Mouse (Mus musculus) heart, adult 2 months (tissue): ENCODE data around the gene Lrrc61. TPM values are rescaled to one million over a fixed set of nuclear protein-coding genes. Genes with fewer than 3 reads are reported as not detected.

ENCODE experiments used
- DNase-seq, 2 experiments: peaks; one replicate each; pipeline ENCODE4 v3.0.0; 2021
- H3K27ac ChIP-seq: fragments of 200-600 bp; 2 replicates; pipeline ENCODE4 v1.8.1; 2022
- H3K27me3 ChIP-seq: fragments of 200-500 bp; 2 replicates; pipeline ENCODE4 v1.6.1; 2012; ENCODE audit warnings: mild to moderate bottlenecking, low read length, inconsistent platforms, mixed read lengths; ENCODE audit not compliant: control insufficient read depth, insufficient read depth
- H3K36me3 ChIP-seq: fragments of 200-500 bp; 2 replicates; pipeline ENCODE4 v1.6.1; 2012; ENCODE audit warnings: low read length, inconsistent platforms; ENCODE audit not compliant: control insufficient read depth, insufficient read depth
- H3K4me1 ChIP-seq: fragments of 200-500 bp; 2 replicates; pipeline ENCODE4 v1.6.1; 2011; ENCODE audit warnings: low read length; ENCODE audit not compliant: control insufficient read depth, insufficient read depth
- H3K4me3 ChIP-seq: fragments of 200-600 bp; 2 replicates; pipeline ENCODE4 v1.8.1; 2022
- H3K79me2 ChIP-seq: fragments of 200-500 bp; replicated peaks from 2 replicates; pipeline ENCODE4 v1.6.1; 2012; ENCODE audit warnings: mild to moderate bottlenecking, inconsistent platforms, low read length, moderate library complexity, mixed read lengths; ENCODE audit not compliant: control insufficient read depth, insufficient read depth
- H3K9ac ChIP-seq: fragments of 200-500 bp; 2 replicates; pipeline ENCODE4 v1.6.1; 2012; ENCODE audit warnings: low read depth, mild to moderate bottlenecking, control low read depth, inconsistent platforms, low read length, mixed read lengths
- CTCF ChIP-seq: fragments of 200-600 bp; IDR thresholded peaks from 2 replicates; pipeline ENCODE4 v1.8.1; 2022; ENCODE audit warnings: antibody characterized with exemption, mild to moderate bottlenecking, moderate library complexity
- EP300 ChIP-seq: fragments of 200-500 bp; IDR thresholded peaks from 2 replicates; pipeline ENCODE4 v1.6.1; 2011; ENCODE audit warnings: low read depth, low read length, control low read depth; ENCODE audit not compliant: insufficient read depth
- POLR2A ChIP-seq: fragments of 200-500 bp; IDR thresholded peaks from 2 replicates; pipeline ENCODE4 v1.6.1; 2011; ENCODE audit warnings: mild to moderate bottlenecking, low read depth, low read length, control low read depth; ENCODE audit not compliant: insufficient read depth
- WGBS: fragments of 180-500 bp; shearing (Covaris S2); methylation state at CpG from one replicate; pipeline ENCODE4 v1.1.7; 2018; 5-methylcytosine and 5-hydroxymethylcytosine counted together
- intact Hi-C: fragments of 180-260 bp; cut with DNase I; formaldehyde crosslinking; loops from one replicate; pipeline ENCODE4 v1.15.1; 2025
- polyA plus RNA-seq: library from polyadenylated mRNA; depleted of rRNA; stranded (reverse); fragments of >200 nt; gene quantifications from 2 replicates; pipeline ENCODE4 v1.2.3, GENCODE M21; 2012; rRNA removed
- total RNA-seq, 2 experiments: library from RNA; stranded (reverse); gene quantifications; 2 replicates each; pipeline ENCODE4 v1.2.3; 2021

The Lrrc61 gene
- total and polyA plus RNA-seq, 3 experiments, result 13.9 to 16.6 (median 14.9) TPM

- Histone ChIP-seq H3K36me3 (no peaks in the 10 kb centered on the region), H3K4me1 (no peaks in the 10 kb centered on the region; the same call in 1 of the 2 replicates), H3K4me3 (no peak overlapping the region), H3K27me3 (no peaks in the 10 kb centered on the region), H3K79me2 (no peaks in the 10 kb centered on the region), H3K9ac (no peak overlapping the region), H3K27ac (no peak overlapping the region)
- TF ChIP-seq CTCF (no peak), POLR2A (no peak), EP300 (no peak)
- no peak for DNase-seq
- 92% methylated on average over 2 of the region's 2 CpGs for WGBS
- intact Hi-C loops, result no loop called here
Measured at GRCm38 (mm10) chr6:48608124-48608523, 53.5 kb downstream of the Lrrc61 start.

- Histone ChIP-seq H3K9ac (no peak overlapping the region), H3K4me3 (no peak overlapping the region), H3K27me3 (no peaks in the 10 kb centered on the region), H3K4me1 (no peaks in the 10 kb centered on the region; the same call in 1 of the 2 replicates), H3K36me3 (no peaks in the 10 kb centered on the region), H3K79me2 (no peaks in the 10 kb centered on the region), H3K27ac (no peak overlapping the region)
- TF ChIP-seq CTCF (no peak), POLR2A (no peak), EP300 (no peak)
- no peak for DNase-seq
- intact Hi-C loops, result no loop called here
- WGBS, result 65% methylated on average over 7 of the region's 7 CpGs
Measured at GRCm38 (mm10) chr6:48609512-48609911, 54.9 kb downstream of the Lrrc61 start.

GRCm38 (mm10) chr6:48610657-48611056 is 56.1 kb downstream of the Lrrc61 start:
- no peak for TF ChIP-seq EP300
- no peak for TF ChIP-seq POLR2A
- no peak for TF ChIP-seq CTCF
- Histone ChIP-seq H3K4me3 (no peak overlapping the region), H3K27ac (no peak overlapping the region), H3K9ac (no peak overlapping the region), H3K79me2 (no peaks in the 10 kb centered on the region), H3K36me3 (no peaks in the 10 kb centered on the region), H3K4me1 (no peaks in the 10 kb centered on the region; the same call in 1 of the 2 replicates), H3K27me3 (no peaks in the 10 kb centered on the region)
- DNase-seq, result no peak
- intact Hi-C loops, result no loop called here
- WGBS, result 82% methylated on average over 3 of the region's 3 CpGs

GRCm38 (mm10) chr6:48613464-48613863 is 58.9 kb downstream of the Lrrc61 start:
- no peak overlapping the region for H3K4me3 ChIP-seq
- H3K4me1 ChIP-seq, result no peaks in the 10 kb centered on the region
- H3K27me3 ChIP-seq, result no peaks in the 10 kb centered on the region
- no peak for DNase-seq
- intact Hi-C loops, result no loop called here
- TF ChIP-seq POLR2A, result no peak
- no peak for TF ChIP-seq CTCF
- TF ChIP-seq EP300, result no peak
- 84% methylated on average over 4 of the region's 4 CpGs for WGBS
- H3K27ac ChIP-seq, result no peak overlapping the region
- H3K9ac ChIP-seq, result no peak overlapping the region
- no peaks in the 10 kb centered on the region for H3K36me3 ChIP-seq
- no peaks in the 10 kb centered on the region for H3K79me2 ChIP-seq

- TF ChIP-seq CTCF, result no peak
- TF ChIP-seq POLR2A, result no peak
- no peak for TF ChIP-seq EP300
- intact Hi-C loops, result no loop called here
- Histone ChIP-seq H3K9ac (no peak overlapping the region), H3K27ac (no peak overlapping the region), H3K79me2 (no peaks in the 10 kb centered on the region), H3K4me3 (no peak overlapping the region), H3K4me1 (no peaks in the 10 kb centered on the region), H3K36me3 (no peaks in the 10 kb centered on the region), H3K27me3 (no peaks in the 10 kb centered on the region)
- 89% methylated on average over 5 of the region's 5 CpGs for WGBS
- DNase-seq, result no peak
Measured at GRCm38 (mm10) chr6:48614756-48615155, 60.2 kb downstream of the Lrrc61 start.

- DNase-seq, result no peak
- intact Hi-C loops, result no loop called here
Measured at GRCm38 (mm10) chr6:48620031-48620430, 65.4 kb downstream of the Lrrc61 start.

More at GRCm38 (mm10) chr6:48620031-48620430, 65.4 kb downstream of the Lrrc61 start:
- WGBS, result 92% methylated on average over 30 of the region's 30 CpGs
- no peaks in the 10 kb centered on the region for H3K79me2 ChIP-seq
- TF ChIP-seq POLR2A (no peak), CTCF (no peak), EP300 (no peak)
- H3K27me3 ChIP-seq, result no peaks in the 10 kb centered on the region
- H3K9ac ChIP-seq, result no peak overlapping the region
- H3K4me1 ChIP-seq, result no peaks in the 10 kb centered on the region
- no peak overlapping the region for H3K27ac ChIP-seq
- no peaks in the 10 kb centered on the region for H3K36me3 ChIP-seq
- no peak overlapping the region for H3K4me3 ChIP-seq

Other genes starting within 250 kb of the Lrrc61 start
- gene Krba1, start 159.2 kb upstream of the Lrrc61 start, total RNA-seq, result 10 to 100 TPM; 16.1 to 21.0 TPM
- gene Krba1, start 159.2 kb upstream of the Lrrc61 start, polyA plus RNA-seq, result 20.6 and 23.8 TPM in 2 replicates
- 10 to 100 TPM in 1 of 2 experiments, 1 to 10 TPM in 1; 9.7 to 11.8 TPM for gene Zfp467, start 109.0 kb upstream of the Lrrc61 start, total RNA-seq
- gene Zfp467, start 109.0 kb upstream of the Lrrc61 start, polyA plus RNA-seq, result 11.0 and 13.0 TPM in 2 replicates
- gene Sspo, start 106.6 kb upstream of the Lrrc61 start, total RNA-seq, result under 1 TPM; 0.18 to 0.47 TPM
- 0.85 and 1.7 TPM in 2 replicates for gene Sspo, start 106.6 kb upstream of the Lrrc61 start, polyA plus RNA-seq
- gene Atp6v0e2, start 17.2 kb upstream of the Lrrc61 start, total RNA-seq, result 10 to 100 TPM; 17.8 to 18.1 TPM
- 18.5 and 24.3 TPM in 2 replicates for gene Atp6v0e2, start 17.2 kb upstream of the Lrrc61 start, polyA plus RNA-seq
- 10 to 100 TPM; 70.9 to 82.4 TPM for gene Rarres2, start 18.0 kb downstream of the Lrrc61 start, total RNA-seq
- gene Rarres2, start 18.0 kb downstream of the Lrrc61 start, polyA plus RNA-seq, result 93.7 and 99.3 TPM in 2 replicates
- not detected for gene Gm45021, start 34.8 kb downstream of the Lrrc61 start, total RNA-seq
- gene Gm45021, start 34.8 kb downstream of the Lrrc61 start, polyA plus RNA-seq, result not detected in 2 replicates
- 10 to 100 TPM; 30.0 to 33.2 TPM for gene Repin1, start 39.1 kb downstream of the Lrrc61 start, total RNA-seq
- 27.7 and 33.1 TPM in 2 replicates for gene Repin1, start 39.1 kb downstream of the Lrrc61 start, polyA plus RNA-seq
- gene Gm44965, start 39.1 kb downstream of the Lrrc61 start, total RNA-seq, result not detected
- gene Gm44965, start 39.1 kb downstream of the Lrrc61 start, polyA plus RNA-seq, result not detected in 2 replicates
- gene Zfp775, start 47.3 kb downstream of the Lrrc61 start, total RNA-seq, result 10 to 100 TPM; 11.8 to 12.9 TPM
- 6.2 and 7.0 TPM in 2 replicates for gene Zfp775, start 47.3 kb downstream of the Lrrc61 start, polyA plus RNA-seq
- under 1 TPM; 0.16 to 0.29 TPM for gene AI854703, start 72.0 kb downstream of the Lrrc61 start, total RNA-seq
- 0.68 and 1.1 TPM in 2 replicates for gene AI854703, start 72.0 kb downstream of the Lrrc61 start, polyA plus RNA-seq
- gene Gimap8, start 92.4 kb downstream of the Lrrc61 start, total RNA-seq, result 1 to 10 TPM; 7.1 to 7.6 TPM
- 4.1 and 7.3 TPM in 2 replicates for gene Gimap8, start 92.4 kb downstream of the Lrrc61 start, polyA plus RNA-seq
- gene Gimap9, start 121.3 kb downstream of the Lrrc61 start, total RNA-seq, result 1 to 10 TPM; 3.1 to 3.4 TPM
- gene Gimap9, start 121.3 kb downstream of the Lrrc61 start, polyA plus RNA-seq, result 1.8 and 3.7 TPM in 2 replicates
- gene Gimap4, start 129.8 kb downstream of the Lrrc61 start, total RNA-seq, result 10 to 100 TPM; 22.4 to 25.3 TPM
- gene Gimap4, start 129.8 kb downstream of the Lrrc61 start, polyA plus RNA-seq, result 28.1 and 42.1 TPM in 2 replicates
- 10 to 100 TPM; 34.3 to 38.1 TPM for gene Gimap6, start 153.4 kb downstream of the Lrrc61 start, total RNA-seq
- 19.2 and 28.6 TPM in 2 replicates for gene Gimap6, start 153.4 kb downstream of the Lrrc61 start, polyA plus RNA-seq
- gene Gm28053, start 163.8 kb downstream of the Lrrc61 start, total RNA-seq, result 1 to 10 TPM; 3.4 to 5.6 TPM
- not detected in 2 replicates for gene Gm28053, start 163.8 kb downstream of the Lrrc61 start, polyA plus RNA-seq
- gene Gimap7, start 163.8 kb downstream of the Lrrc61 start, total RNA-seq, result under 1 TPM in 1 of 2 experiments, not detected in 1; 0.77 TPM
- 0.29 and 0.70 TPM in 2 replicates for gene Gimap7, start 163.8 kb downstream of the Lrrc61 start, polyA plus RNA-seq
- 1 to 10 TPM; 8.9 to 9.4 TPM for gene Gimap1, start 184.3 kb downstream of the Lrrc61 start, total RNA-seq
- gene Gimap1, start 184.3 kb downstream of the Lrrc61 start, polyA plus RNA-seq, result 5.9 and 6.6 TPM in 2 replicates
- gene Gimap5, start 191.4 kb downstream of the Lrrc61 start, total RNA-seq, result 1 to 10 TPM; 4.6 to 5.1 TPM
- 6.2 and 6.6 TPM in 2 replicates for gene Gimap5, start 191.4 kb downstream of the Lrrc61 start, polyA plus RNA-seq
- 1 to 10 TPM; 1.0 to 1.5 TPM for gene Gimap3, start 216.1 kb downstream of the Lrrc61 start, total RNA-seq
- 3.0 and 4.8 TPM in 2 replicates for gene Gimap3, start 216.1 kb downstream of the Lrrc61 start, polyA plus RNA-seq